Mouse (Mus musculus): Measurements from ENCODE around the gene Gramd1b. TPM values are rescaled to one million over a fixed set of nuclear protein-coding genes. Genes with fewer than 3 reads are reported as not detected.

The Gramd1b gene
- polyA plus RNA-seq, 1 experiment from 2014 or later: 6.1 TPM

DNA sequence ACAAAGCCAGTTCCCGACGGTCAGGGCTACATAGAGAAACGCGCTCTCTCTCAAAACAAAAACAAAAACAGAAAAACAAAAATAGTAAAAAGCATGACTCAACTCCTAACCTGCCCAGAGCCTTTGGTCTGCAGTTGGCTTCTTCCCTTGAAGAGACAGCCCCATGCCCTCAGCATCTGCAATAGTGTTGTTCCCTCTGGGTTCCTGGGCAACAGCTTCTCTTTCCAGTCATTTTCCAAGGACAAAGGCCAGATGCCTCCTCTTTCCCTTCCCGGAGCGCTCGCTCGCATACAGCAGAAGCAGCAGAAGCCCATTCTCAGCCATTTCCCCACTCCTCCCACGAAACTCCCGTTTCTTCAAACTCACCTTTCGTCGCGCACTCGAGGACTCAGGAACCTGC is 118.3 kb downstream of the Gramd1b start:
- no peak overlapping the region for H3K27ac ChIP-seq
- no peaks in the 10 kb centered on the region for H3K27me3 ChIP-seq (replicated peaks)
- H3K4me1 ChIP-seq: no peaks in the 10 kb centered on the region
- H3K9me3 ChIP-seq: no peaks in the 10 kb centered on the region
- H3K36me3 ChIP-seq: no peaks in the 10 kb centered on the region
- 93% methylated on average over 14 of the region's 14 CpGs for WGBS
- H3K4me2 ChIP-seq (replicated peaks): no peak overlapping the region
- H3K4me3 ChIP-seq: no peak overlapping the region
- H3K9ac ChIP-seq: no peak overlapping the region
- ATAC-seq (ENCODE audit: low FRiP score, low read depth): no peak

GRCm38 (mm10) chr9:40412246-40412645 is 118.9 kb downstream of the Gramd1b start:
- no peak overlapping the region for H3K4me3 ChIP-seq
- ATAC-seq (ENCODE audit: low FRiP score, low read depth): no peak
- H3K9ac ChIP-seq: no peak overlapping the region
- 83% methylated on average over 4 of the region's 4 CpGs for WGBS
- H3K9me3 ChIP-seq: no peaks in the 10 kb centered on the region
- H3K4me1 ChIP-seq: no peaks in the 10 kb centered on the region
- H3K27ac ChIP-seq: no peak overlapping the region
- H3K36me3 ChIP-seq: no peaks in the 10 kb centered on the region
- H3K4me2 ChIP-seq (replicated peaks): no peak overlapping the region
- no peaks in the 10 kb centered on the region for H3K27me3 ChIP-seq (replicated peaks)

DNA sequence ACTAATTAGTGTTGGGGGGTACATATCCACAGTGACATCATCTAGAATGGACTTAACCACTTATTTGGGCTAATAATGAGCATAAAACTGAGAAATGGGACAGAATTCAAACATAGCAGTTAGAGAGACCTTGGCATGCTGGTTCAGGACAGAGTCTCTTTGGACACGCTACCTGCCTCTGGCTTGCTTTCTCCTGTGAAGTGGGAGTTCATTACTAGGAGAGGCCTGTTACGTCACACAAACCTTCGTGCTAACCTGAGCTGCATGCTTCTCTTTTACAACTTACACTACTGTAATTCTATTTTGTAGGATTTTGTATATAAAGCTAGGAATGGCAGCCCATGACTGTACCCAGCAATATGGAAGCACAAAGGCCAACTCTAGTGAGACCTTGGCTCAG is 120.3 kb downstream of the Gramd1b start:
- no peaks in the 10 kb centered on the region for H3K9me3 ChIP-seq

DNA sequence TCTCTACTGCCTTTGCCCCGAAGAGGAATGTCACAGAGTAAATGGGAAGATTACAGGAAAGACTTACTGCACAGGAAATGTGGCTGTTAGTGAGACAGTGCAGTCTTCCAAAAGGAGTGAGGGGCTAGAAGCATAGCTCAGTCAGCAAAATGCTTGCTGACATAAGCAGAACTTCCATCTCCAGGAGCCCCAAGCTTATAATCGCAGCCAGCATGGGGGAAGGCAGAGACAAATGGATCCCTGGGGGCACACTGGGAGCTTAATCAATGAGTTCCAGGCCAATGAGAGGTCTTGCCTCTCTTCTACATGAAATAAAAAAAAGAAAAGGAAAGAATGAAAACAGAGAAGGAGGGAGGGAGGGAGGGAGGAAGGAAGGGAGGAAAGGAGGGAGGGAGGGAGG is 122.1 kb downstream of the Gramd1b start:
- Histone ChIP-seq H3K9me3 (no peaks in the 10 kb centered on the region), H3K27me3 (replicated peaks) (no peaks in the 10 kb centered on the region), H3K4me3 (no peak overlapping the region), H3K4me2 (replicated peaks) (no peak overlapping the region), H3K9ac (no peak overlapping the region), H3K36me3 (no peaks in the 10 kb centered on the region), H3K4me1 (no peaks in the 10 kb centered on the region), H3K27ac (no peak overlapping the region)
- 54% methylated on average over 2 of the region's 2 CpGs for WGBS
- no peak for ATAC-seq (ENCODE audit: low FRiP score, low read depth)

More for the DNA sequence above, 120.3 kb downstream of the Gramd1b start:
- no peak overlapping the region for H3K27ac ChIP-seq
- no peaks in the 10 kb centered on the region for H3K27me3 ChIP-seq (replicated peaks)
- WGBS: 95% methylated on average over 3 of the region's 3 CpGs
- no peak overlapping the region for H3K9ac ChIP-seq
- no peaks in the 10 kb centered on the region for H3K4me1 ChIP-seq
- H3K4me3 ChIP-seq: no peak overlapping the region
- H3K4me2 ChIP-seq (replicated peaks): no peak overlapping the region
- ATAC-seq (ENCODE audit: low FRiP score, low read depth): no peak
- no peaks in the 10 kb centered on the region for H3K36me3 ChIP-seq

GRCm38 (mm10) chr9:40408415-40408814 is 122.8 kb downstream of the Gramd1b start:
- Histone ChIP-seq H3K36me3 (no peaks in the 10 kb centered on the region), H3K4me3 (no peak overlapping the region), H3K9me3 (no peaks in the 10 kb centered on the region), H3K27ac (no peak overlapping the region), H3K4me2 (replicated peaks) (no peak overlapping the region), H3K4me1 (no peaks in the 10 kb centered on the region), H3K9ac (no peak overlapping the region), H3K27me3 (replicated peaks) (no peaks in the 10 kb centered on the region)
- WGBS: 68% methylated on average over 3 of the region's 3 CpGs
- no peak for ATAC-seq (ENCODE audit: low FRiP score, low read depth)

GRCm38 (mm10) chr9:40407876-40408275 is 123.3 kb downstream of the Gramd1b start:
- ATAC-seq (ENCODE audit: low FRiP score, low read depth): no peak
- 75% methylated on average over 5 of the region's 5 CpGs for WGBS
- Histone ChIP-seq H3K4me1 (no peaks in the 10 kb centered on the region), H3K27me3 (replicated peaks) (no peaks in the 10 kb centered on the region), H3K4me2 (replicated peaks) (no peak overlapping the region), H3K36me3 (no peaks in the 10 kb centered on the region), H3K9ac (no peak overlapping the region), H3K4me3 (no peak overlapping the region), H3K9me3 (no peaks in the 10 kb centered on the region), H3K27ac (no peak overlapping the region)

GRCm38 (mm10) chr9:40405804-40406203 is 125.4 kb downstream of the Gramd1b start:
- 65% methylated on average over 6 of the region's 6 CpGs for WGBS

DNA sequence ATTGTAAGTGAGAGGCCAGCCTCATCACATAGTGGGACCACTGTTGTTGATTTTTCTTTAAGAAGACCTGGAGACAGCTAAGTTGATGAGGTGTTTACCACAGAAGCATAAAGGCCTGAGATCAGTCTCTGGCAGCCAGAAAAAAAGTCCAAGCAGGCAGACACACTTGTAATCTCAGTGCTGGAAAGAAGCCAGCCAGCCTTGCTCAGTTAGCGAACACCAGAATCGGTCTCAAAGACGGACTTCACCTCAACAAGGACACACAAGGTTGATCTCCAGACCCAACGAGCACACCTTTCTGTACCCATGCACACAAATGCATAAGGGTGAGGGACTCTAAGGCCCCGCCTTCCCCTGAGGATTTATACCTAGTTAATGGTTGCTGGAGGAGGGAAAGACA is 125.9 kb downstream of the Gramd1b start:
- H3K4me1 ChIP-seq: no peaks in the 10 kb centered on the region
- ATAC-seq (ENCODE audit: low FRiP score, low read depth): no peak
- H3K4me3 ChIP-seq: no peak overlapping the region
- no peak overlapping the region for H3K4me2 ChIP-seq (replicated peaks)
- H3K36me3 ChIP-seq: no peaks in the 10 kb centered on the region
- no peaks in the 10 kb centered on the region for H3K27me3 ChIP-seq (replicated peaks)
- 90% methylated on average over 5 of the region's 5 CpGs for WGBS
- H3K9me3 ChIP-seq: no peaks in the 10 kb centered on the region
- no peak overlapping the region for H3K9ac ChIP-seq
- H3K27ac ChIP-seq: no peak overlapping the region

More at GRCm38 (mm10) chr9:40405804-40406203, 125.4 kb downstream of the Gramd1b start:
- H3K36me3 ChIP-seq: no peaks in the 10 kb centered on the region
- H3K4me1 ChIP-seq: no peaks in the 10 kb centered on the region
- H3K9me3 ChIP-seq: no peaks in the 10 kb centered on the region
- H3K4me3 ChIP-seq: no peak overlapping the region
- no peak overlapping the region for H3K9ac ChIP-seq
- no peak overlapping the region for H3K27ac ChIP-seq
- no peaks in the 10 kb centered on the region for H3K27me3 ChIP-seq (replicated peaks)
- H3K4me2 ChIP-seq (replicated peaks): no peak overlapping the region
- ATAC-seq (ENCODE audit: low FRiP score, low read depth): no peak; the same call in 1 of the 2 replicates

- Histone ChIP-seq H3K9ac (no peak overlapping the region), H3K4me1 (no peaks in the 10 kb centered on the region), H3K36me3 (no peaks in the 10 kb centered on the region), H3K9me3 (no peaks in the 10 kb centered on the region), H3K4me2 (replicated peaks) (no peak overlapping the region), H3K27ac (no peak overlapping the region), H3K27me3 (replicated peaks) (no peaks in the 10 kb centered on the region), H3K4me3 (no peak overlapping the region)
- 90% methylated on average over 11 of the region's 11 CpGs for WGBS
- no peak for ATAC-seq (ENCODE audit: low FRiP score, low read depth)
These were observed 126.5 kb downstream of the Gramd1b start for GRCm38 (mm10) chr9:40404637-40405036.

DNA sequence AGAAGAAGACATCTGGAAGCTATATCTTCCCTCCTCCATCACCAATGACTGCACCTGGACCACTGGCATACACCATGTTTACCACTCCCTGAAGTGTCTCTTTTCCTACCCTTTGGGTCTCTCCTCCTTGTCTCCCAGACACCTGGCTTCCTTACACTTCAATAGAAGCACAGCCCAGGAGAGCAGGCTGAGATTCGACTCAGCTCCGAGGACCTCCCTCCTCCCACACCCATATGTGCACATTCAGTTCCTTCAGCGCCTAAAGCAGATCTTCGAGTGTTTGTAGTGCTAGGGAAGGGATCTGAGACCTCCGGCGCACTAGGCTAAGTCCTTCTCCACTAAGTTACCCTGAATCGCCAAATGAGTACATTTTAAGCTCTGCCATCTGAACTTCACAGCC is 127.4 kb downstream of the Gramd1b start:
- Histone ChIP-seq H3K27me3 (replicated peaks) (no peaks in the 10 kb centered on the region), H3K27ac (no peak overlapping the region), H3K4me1 (no peaks in the 10 kb centered on the region), H3K4me3 (no peak overlapping the region), H3K9ac (no peak overlapping the region), H3K4me2 (replicated peaks) (no peak overlapping the region), H3K9me3 (no peaks in the 10 kb centered on the region), H3K36me3 (no peaks in the 10 kb centered on the region)
- ATAC-seq (ENCODE audit: low FRiP score, low read depth): no peak
- WGBS: 91% methylated on average over 7 of the region's 7 CpGs

DNA sequence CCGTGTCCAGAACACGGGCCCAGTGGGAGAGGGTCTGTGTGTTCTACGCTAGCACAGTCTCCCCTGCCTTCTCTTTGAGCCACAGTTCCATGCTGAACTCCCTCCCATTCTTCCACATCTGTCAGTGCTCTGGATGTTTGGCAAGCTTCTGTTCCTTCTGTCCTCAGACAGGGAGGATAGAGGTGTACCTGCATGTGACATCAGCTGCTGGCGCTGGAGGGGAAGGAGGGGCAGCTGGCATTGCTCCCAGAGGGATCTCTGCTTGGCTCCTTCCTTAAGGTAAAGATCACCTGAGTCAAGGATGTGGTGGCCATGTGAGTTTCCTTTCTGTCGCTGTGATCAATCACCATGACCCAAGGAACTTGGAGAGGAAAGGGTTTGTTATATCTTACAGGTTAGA is 129.4 kb downstream of the Gramd1b start:
- H3K9ac ChIP-seq: no peak overlapping the region
- H3K4me2 ChIP-seq (replicated peaks): no peak overlapping the region
- H3K4me1 ChIP-seq: 0 out of 2 replicates have a peak, but pooled peaks cover 3% of the 10 kb centered on the region
- ATAC-seq (ENCODE audit: low FRiP score, low read depth): no peak
- 93% methylated on average over 5 of the region's 5 CpGs for WGBS
- H3K27me3 ChIP-seq (replicated peaks): no peaks in the 10 kb centered on the region
- no peak overlapping the region for H3K4me3 ChIP-seq
- H3K9me3 ChIP-seq: no peaks in the 10 kb centered on the region
- H3K36me3 ChIP-seq: no peaks in the 10 kb centered on the region
- H3K27ac ChIP-seq: no peak overlapping the region

GRCm38 (mm10) chr9:40400854-40401253 is 130.3 kb downstream of the Gramd1b start:
- WGBS: 85% methylated on average over 9 of the region's 9 CpGs
- Histone ChIP-seq H3K27ac (no peak overlapping the region), H3K4me1 (0 out of 2 replicates have a peak, but pooled peaks cover 4% of the 10 kb centered on the region), H3K4me3 (no peak overlapping the region), H3K4me2 (replicated peaks) (no peak overlapping the region), H3K27me3 (replicated peaks) (no peaks in the 10 kb centered on the region), H3K9me3 (no peaks in the 10 kb centered on the region), H3K36me3 (no peaks in the 10 kb centered on the region), H3K9ac (no peak overlapping the region)
- no peak for ATAC-seq (ENCODE audit: low FRiP score, low read depth)

DNA sequence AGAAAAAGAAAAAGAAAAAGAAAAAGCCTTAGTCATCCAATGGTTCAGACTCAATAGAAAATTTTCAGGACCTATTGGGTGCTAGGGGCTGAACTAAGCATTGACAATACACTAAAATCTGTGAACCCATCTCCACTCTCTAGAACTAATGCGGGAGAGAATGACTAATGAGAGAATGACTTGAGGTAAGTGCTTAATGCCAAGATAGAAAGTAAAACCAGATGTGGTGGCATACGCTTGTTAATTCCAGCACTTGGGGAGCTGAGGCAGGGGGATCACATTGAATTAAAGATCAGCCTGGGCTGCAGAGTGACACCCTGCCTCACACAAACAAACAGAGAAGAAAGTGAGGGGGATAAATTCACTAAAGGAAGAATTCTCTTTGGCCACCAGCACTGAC is 131.0 kb downstream of the Gramd1b start:
- Histone ChIP-seq H3K4me2 (replicated peaks) (no peak overlapping the region), H3K27me3 (replicated peaks) (no peaks in the 10 kb centered on the region), H3K27ac (no peak overlapping the region), H3K4me3 (no peak overlapping the region), H3K9me3 (no peaks in the 10 kb centered on the region), H3K9ac (no peak overlapping the region), H3K36me3 (no peaks in the 10 kb centered on the region), H3K4me1 (0 out of 2 replicates have a peak, but pooled peaks cover 4% of the 10 kb centered on the region)
- no peak for ATAC-seq (ENCODE audit: low FRiP score, low read depth)
- WGBS: 85% methylated on average over 2 of the region's 2 CpGs
